ENCODE assay signal across 13 mouse cellular contexts in the genomic region with DNA sequence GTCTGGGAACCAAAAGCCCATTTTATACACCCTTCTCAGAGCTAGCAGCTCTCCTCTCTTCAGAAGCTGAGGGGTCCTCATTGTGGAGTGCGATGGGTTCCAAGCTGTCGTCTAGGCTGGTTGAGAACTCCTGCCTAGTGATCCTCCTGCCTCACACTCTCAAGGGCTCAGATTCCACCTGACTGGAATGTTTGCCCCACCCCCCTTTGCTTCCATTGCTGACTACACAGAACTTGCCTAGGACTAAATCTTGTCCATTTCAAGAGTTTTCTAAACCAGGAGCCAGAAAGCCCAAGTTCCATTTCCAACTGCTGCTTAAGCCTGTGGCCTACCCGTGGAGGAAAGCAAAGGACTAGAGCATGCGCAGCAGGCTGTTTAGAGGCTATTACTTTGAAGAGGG. TPM values are rescaled to one million over a fixed set of nuclear protein-coding genes. Genes with fewer than 3 reads are reported as not detected.
DNase-seq lines count a peak whose midpoint lies in the region; ATAC-seq and TF ChIP-seq lines count a peak whose summit lies in the region.
"Had no signal": no experiment of that assay in that cellular context is flagged by ENCODE, and none has a peak within 500 bp of the region (broad histone marks: within the 10 kb centered on the region; RNA-seq: fewer than 3 reads in every experiment).

No protein-coding gene starts in this region.

- no peak for DNase-seq in kidney, postnatal 0 days (ENCODE audit: low spot score)
- no peak for DNase-seq in kidney, adult 8-10 months
- peak; percentile 73 for DNase-seq in ZHBTc4 (ENCODE audit: low read depth, low spot score)
- DNase-seq in MN1 (ENCODE audit: low spot score): no peak
- no peak for DNase-seq in right cerebral cortex, adult 2 months (ENCODE audit: low spot score in 2 of 2)
- DNase-seq: cerebellum, postnatal 25 days; gastrocnemius, postnatal 36 days; layer of hippocampus, postnatal 36 days; spleen, adult 18-20 months; thymus, postnatal 25 days had no signal

- H3K27me3 ChIP-seq in kidney, postnatal 0 days (ENCODE audit: insufficient read depth, low read length): no peaks in the 10 kb centered on the region
- H3K27me3 ChIP-seq in ES-Bruce4 (ENCODE audit: control insufficient read depth, insufficient read depth, low read length, poor library complexity, severe bottlenecking): no peaks in the 10 kb centered on the region
- H3K27me3 ChIP-seq in limb, embryonic 15.5 days: no peaks in the 10 kb centered on the region
- H3K27me3 ChIP-seq: liver, embryonic 15.5 days had no signal

- no peaks in the 10 kb centered on the region for H3K4me1 ChIP-seq in kidney, postnatal 0 days (replicated peaks; ENCODE audit: insufficient read depth, low read length)
- H3K4me1 ChIP-seq in ES-Bruce4 (ENCODE audit: control insufficient read depth, insufficient read depth, low read length): peaks cover 3% of the 10 kb centered on the region
- H3K4me1 ChIP-seq in limb, embryonic 15.5 days: 0 out of 2 replicates have a peak, but pooled peaks cover 8% of the 10 kb centered on the region
- H3K4me1 ChIP-seq: liver, embryonic 15.5 days had no signal

- no peak for TF ChIP-seq POLR2A in ES-Bruce4 (IDR thresholded peaks at IDR 0.05; ENCODE audit: insufficient read depth, low read length)

- no peaks in the 10 kb centered on the region for H3K9me3 ChIP-seq in kidney, postnatal 0 days (replicated peaks; ENCODE audit: low read length)
- no peaks in the 10 kb centered on the region for H3K9me3 ChIP-seq in ES-Bruce4 (replicated peaks; ENCODE audit: control insufficient read depth, insufficient read depth, low read length, poor library complexity, severe bottlenecking)
- no peaks in the 10 kb centered on the region for H3K9me3 ChIP-seq in limb, embryonic 15.5 days
- H3K9me3 ChIP-seq: liver, embryonic 15.5 days had no signal

- H3K27ac ChIP-seq in kidney, postnatal 0 days: 0 out of 2 replicates have a peak overlapping the region, but pooled peaks have one; percentile 0
- H3K27ac ChIP-seq in ES-Bruce4 (ENCODE audit: insufficient read depth, low read length): peak overlapping the region; percentile 20; the same call in 1 of the 2 replicates
- H3K27ac ChIP-seq in limb, embryonic 15.5 days: peak overlapping the region; percentile 61; the same call in 1 of the 2 replicates
- H3K27ac ChIP-seq: liver, embryonic 15.5 days had no signal

- no peak for TF ChIP-seq EP300 in ES-Bruce4 (IDR thresholded peaks at IDR 0.05; ENCODE audit: insufficient read depth, low read depth, low read length)

- no peak overlapping the region for H3K9ac ChIP-seq in kidney, postnatal 0 days (ENCODE audit: low read depth, low read length)
- H3K9ac ChIP-seq in ES-Bruce4 (ENCODE audit: low read depth, poor library complexity, severe bottlenecking): no peak overlapping the region
- H3K9ac ChIP-seq in limb, embryonic 15.5 days: no peak overlapping the region
- H3K9ac ChIP-seq: liver, embryonic 15.5 days had no signal

- H3K36me3 ChIP-seq in kidney, postnatal 0 days (ENCODE audit: insufficient read depth, low read length): peaks cover 21% of the 10 kb centered on the region
- H3K36me3 ChIP-seq in ES-Bruce4 (ENCODE audit: control insufficient read depth, insufficient read depth, low read length, poor library complexity, severe bottlenecking): peaks cover 61% of the 10 kb centered on the region
- H3K36me3 ChIP-seq in limb, embryonic 15.5 days: peaks cover 45% of the 10 kb centered on the region

- no peak for TF ChIP-seq CTCF in kidney, postnatal 0 days (IDR thresholded peaks at IDR 0.05; ENCODE audit: low read depth)
- TF ChIP-seq CTCF in ES-Bruce4 (IDR thresholded peaks at IDR 0.05; ENCODE audit: low read depth, low read length): no peak

- H3K4me3 ChIP-seq in kidney, postnatal 0 days (replicated peaks; ENCODE audit: low read depth, low read length): no peak overlapping the region
- H3K4me3 ChIP-seq in ES-Bruce4 (ENCODE audit: low read depth, low read length): no peak overlapping the region
- H3K4me3 ChIP-seq in limb, embryonic 15.5 days: no peak overlapping the region
- H3K4me3 ChIP-seq: liver, embryonic 15.5 days had no signal

- no peak overlapping the region for H3K4me2 ChIP-seq in kidney, postnatal 0 days (ENCODE audit: low read length)
- H3K4me2 ChIP-seq in limb, embryonic 15.5 days: no peak overlapping the region
- H3K4me2 ChIP-seq: liver, embryonic 15.5 days had no signal

- WGBS in kidney, postnatal 0 days: 81% methylated on average over 4 of the region's 4 CpGs
- WGBS in limb, embryonic 15.5 days: 82% methylated on average over 4 of the region's 4 CpGs

- no peak for ATAC-seq in kidney, postnatal 0 days (replicated peaks; ENCODE audit: low FRiP score, low read depth)
- no peak for ATAC-seq in limb, embryonic 15.5 days (ENCODE audit: insufficient number of reproducible peaks, low FRiP score, low TSS enrichment, low read depth)

RNA-seq across cellular contexts. Expression of a gene that starts 17.1 kb away (rescaled TPM):
- polyA plus RNA-seq in kidney, postnatal 0 days (2015; fragmentation: Nextera tagmentation; extraction: Ambion mirVana): 230 and 245 TPM in 2 replicates
- polyA plus RNA-seq in ES-Bruce4 (2011; ENCODE audit: insufficient read depth, insufficient read length, low read depth, missing spikeins): 402 and 415 TPM in 2 replicates
- 348 and 358 TPM in 2 replicates for polyA plus RNA-seq in limb, embryonic 15.5 days (2015; fragmentation: Nextera tagmentation; extraction: Ambion mirVana)

Comparison
In these comparisons a context has a peak if more than half of its experiments do, and no peak if none do; other contexts are left out.
1. H3K27ac ChIP-seq: peak in every context shown above with its lines; median percentile 61 in limb, embryonic 15.5 days; 20 in ES-Bruce4; 0 in kidney, postnatal 0 days.